Mouse (Mus musculus): ENCODE measurements around the gene Catsperz. TPM values are rescaled to one million over a fixed set of nuclear protein-coding genes. Genes with fewer than 3 reads are reported as not detected.

Gene Catsperz
- total RNA-seq (2023): not detected

DNA sequence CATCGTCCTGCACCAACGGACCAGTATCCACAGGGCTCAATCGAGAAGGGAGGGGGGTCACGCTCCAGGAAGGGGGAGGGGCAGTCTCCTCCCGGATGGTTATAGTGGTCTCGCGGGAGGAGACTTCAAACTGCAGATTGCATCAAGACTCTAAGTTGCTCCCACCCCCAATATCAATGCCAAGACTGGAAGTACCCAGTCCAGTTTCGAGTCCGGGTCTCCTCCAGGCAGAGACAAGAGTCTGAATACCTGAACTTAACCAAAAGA, at the start of gene Catsperz:
Gene Catsperz, minus strand, starts transcription at position 74 of the 267 bp plus-strand sequence.

GRCm38 (mm10) chr19:6974211-6975205, 49.3 kb upstream of the Catsperz start, which contains the start of gene Ppp1r14b:
Gene Ppp1r14b (plus strand): TSS chr19:6974968.

GRCm38 (mm10) chr19:6942249-6942691, 17.1 kb upstream of the Catsperz start, which contains the start of gene Gpr137:
Gene Gpr137 (minus strand): TSS chr19:6942480.

DNA sequence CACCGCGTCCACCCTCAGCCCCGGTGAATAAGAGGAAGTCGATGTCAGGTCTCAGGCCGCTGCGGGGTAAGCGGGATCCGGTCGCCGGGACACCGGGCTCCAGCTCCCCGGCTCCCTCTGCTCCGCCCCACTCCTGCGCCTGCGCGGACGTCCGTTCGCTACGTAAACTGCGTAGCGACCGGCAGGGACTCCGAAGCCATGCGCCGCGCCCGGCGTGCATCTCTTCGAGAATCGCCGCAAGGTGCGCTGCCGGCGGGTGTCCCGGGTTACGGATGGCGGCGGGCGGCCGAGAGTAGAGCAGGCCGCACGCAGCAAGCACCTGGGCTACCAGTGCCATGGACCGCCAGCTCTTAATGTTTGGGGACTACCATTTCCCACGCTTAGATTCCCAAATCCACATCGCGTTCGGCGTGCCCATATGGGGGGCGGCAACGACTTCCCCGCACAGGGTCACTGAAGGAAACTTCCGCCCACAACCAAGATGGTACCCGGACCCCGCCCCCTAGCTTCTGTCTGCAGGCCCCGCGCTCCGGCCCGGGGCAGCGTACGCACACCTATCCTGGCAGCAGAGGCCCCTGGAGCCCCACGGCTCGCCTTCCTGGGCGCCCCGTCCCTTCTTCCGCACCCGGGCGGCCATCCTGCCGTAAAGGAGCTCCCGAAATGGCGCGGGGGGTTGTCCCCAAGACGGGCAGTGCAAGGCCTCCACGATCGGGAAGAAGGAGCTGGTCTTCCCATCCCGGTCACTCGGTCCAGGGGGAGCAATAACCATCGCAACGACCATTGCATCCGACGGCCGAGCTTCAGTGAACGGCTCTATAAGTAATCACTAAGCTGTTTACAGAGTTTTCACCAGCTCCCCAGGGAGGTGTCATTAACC, 16.4 kb upstream of the Catsperz start, which contains the start of gene Bad:
Gene Bad, plus strand, starts transcription at position 490 of the 877 bp plus-strand sequence.

GRCm38 (mm10) chr19:6934195-6934977, 9.2 kb upstream of the Catsperz start, which contains the start of gene Kcnk4:
Gene Kcnk4 (minus strand): TSS chr19:6934515.

GRCm38 (mm10) chr19:6921647-6922567, 3.3 kb downstream of the Catsperz start, which contains the start of gene Esrra:
Gene Esrra (minus strand): TSS chr19:6921813.

DNA sequence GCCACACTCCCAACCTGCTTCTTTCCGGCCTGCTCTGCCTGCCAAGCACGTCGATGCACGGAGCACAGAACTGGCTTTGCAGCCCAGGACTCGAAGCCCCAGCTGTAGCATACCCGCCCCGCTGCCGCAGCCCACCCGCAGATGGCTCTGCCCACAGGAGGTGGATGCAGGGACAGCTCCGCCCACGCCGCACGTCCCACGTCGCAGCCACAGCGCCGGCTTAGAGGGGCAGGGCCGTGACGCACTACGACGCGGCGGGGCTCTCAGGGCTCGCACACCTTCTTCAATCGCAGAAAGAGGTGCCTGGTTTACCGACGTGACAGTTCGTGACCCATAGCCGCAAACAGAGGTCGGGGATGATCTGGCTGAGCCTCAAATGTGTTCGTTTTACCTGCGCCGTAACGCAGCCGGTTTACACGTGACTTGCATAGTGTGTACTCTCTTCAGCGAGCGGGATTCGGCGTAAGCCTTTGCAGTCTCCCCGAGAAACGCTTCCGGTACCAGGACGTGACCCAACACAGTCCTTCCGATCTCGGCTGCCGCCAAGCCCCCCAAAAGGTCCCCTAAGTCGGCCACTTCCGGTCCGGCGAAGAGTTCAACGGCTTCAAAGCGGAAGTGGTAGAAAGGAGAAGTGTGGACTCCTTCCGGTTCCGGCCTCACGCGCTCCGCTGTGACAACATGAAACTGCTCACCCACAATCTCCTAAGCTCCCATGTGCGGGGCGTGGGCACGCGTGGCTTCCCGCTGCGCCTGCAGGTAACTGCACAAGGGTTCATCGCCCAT, 15.5 kb downstream of the Catsperz start, which contains the start of the genes Trmt112 and Prdx5:
Gene Trmt112, plus strand, starts transcription at position 192 of the 783 bp plus-strand sequence.
Gene Prdx5, minus strand, starts transcription at position 600 of the 783 bp plus-strand sequence.

Other genes starting within 250 kb of the Catsperz start
- gene Rps6ka4, start 84.7 kb downstream of the Catsperz start, total RNA-seq (2023): 10 to 100 TPM; 30.7 to 41.0 TPM
- 100 to 1,000 TPM; 122 to 137 TPM for gene Ccdc88b, start 67.2 kb downstream of the Catsperz start, total RNA-seq (2023)
- 100 to 1,000 TPM in 1 of 2 experiments, 10 to 100 TPM in 1; 89.2 to 104 TPM for gene Trmt112, start 15.7 kb downstream of the Catsperz start, total RNA-seq (2023)
- 1,000 to 10,000 TPM; 1,318 to 1,395 TPM for gene Prdx5, start 15.3 kb downstream of the Catsperz start, total RNA-seq (2023)
- 10 to 100 TPM; 40.5 to 45.9 TPM for gene Esrra, start 3.6 kb downstream of the Catsperz start, total RNA-seq (2023)
- not detected for gene Kcnk4, start 9.1 kb upstream of the Catsperz start, total RNA-seq (2023)
- gene Bad, start 16.5 kb upstream of the Catsperz start, total RNA-seq (2023): 10 to 100 TPM; 22.5 to 31.9 TPM
- gene Gpr137, start 17.1 kb upstream of the Catsperz start, total RNA-seq (2023): 10 to 100 TPM; 23.9 to 26.6 TPM
- gene Ppp1r14b, start 49.6 kb upstream of the Catsperz start, total RNA-seq (2023): 10 to 100 TPM; 42.9 to 43.5 TPM
- gene Plcb3, start 51.1 kb upstream of the Catsperz start, total RNA-seq (2023): 10 to 100 TPM; 23.2 to 25.2 TPM
- 10 to 100 TPM; 28.2 to 28.8 TPM for gene Fkbp2, start 55.1 kb upstream of the Catsperz start, total RNA-seq (2023)
- gene Vegfb, start 62.3 kb upstream of the Catsperz start, total RNA-seq (2023): 1 to 10 TPM; 7.4 to 8.1 TPM
- gene Dnajc4, start 67.2 kb upstream of the Catsperz start, total RNA-seq (2023): 10 to 100 TPM; 20.8 to 24.7 TPM
- gene Nudt22, start 70.7 kb upstream of the Catsperz start, total RNA-seq (2023): 10 to 100 TPM; 12.2 to 15.9 TPM
- gene Trpt1, start 70.8 kb upstream of the Catsperz start, total RNA-seq (2023): 1 to 10 TPM; 2.3 to 2.9 TPM
- gene Fermt3, start 94.1 kb upstream of the Catsperz start, total RNA-seq (2023): 100 to 1,000 TPM; 233 TPM
- gene Stip1, start 114.6 kb upstream of the Catsperz start, total RNA-seq (2023): 10 to 100 TPM; 45.6 to 53.6 TPM
- gene Macrod1, start 131.4 kb upstream of the Catsperz start, total RNA-seq (2023): 1 to 10 TPM; 2.6 to 2.9 TPM
- gene Flrt1, start 180.3 kb upstream of the Catsperz start, total RNA-seq (2023): not detected

All from neutrophil, adult 59 days (primary cell).